Mouse (Mus musculus) bone marrow, adult 2 months (tissue): ENCODE data around the gene Cpne1. TPM values are rescaled to one million over a fixed set of nuclear protein-coding genes. Genes with fewer than 3 reads are reported as not detected.

Experiments used
- H3K27ac ChIP-seq: fragments of 200-500 bp; 2 replicates; pipeline ENCODE4 v1.5.1; 2012; ENCODE audit warnings: low read depth, mild to moderate bottlenecking, control low read depth, inconsistent platforms, low read length; ENCODE audit not compliant: control insufficient read depth, poor library complexity, insufficient read depth
- H3K4me1 ChIP-seq: fragments of 200-500 bp; 2 replicates; pipeline ENCODE4 v1.6.1; 2011; ENCODE audit warnings: low read length; ENCODE audit not compliant: control insufficient read depth, insufficient read depth
- H3K4me3 ChIP-seq: fragments of 200-500 bp; replicated peaks from 2 replicates; pipeline ENCODE3; 2011; ENCODE audit warnings: mild to moderate bottlenecking, low read depth, low read length, control low read depth; ENCODE audit not compliant: control insufficient read depth
- CTCF ChIP-seq: fragments of 200-500 bp; IDR thresholded peaks from 2 replicates; pipeline ENCODE4 v1.5.1; 2011; ENCODE audit warnings: low read length, control low read depth; ENCODE audit not compliant: control insufficient read depth, insufficient read depth
- POLR2A ChIP-seq: fragments of 200-500 bp; IDR thresholded peaks from 2 replicates; pipeline ENCODE4 v1.6.1; 2011; ENCODE audit warnings: low read depth, mild to moderate bottlenecking, control low read depth, low read length, borderline replicate concordance; ENCODE audit not compliant: control insufficient read depth
- WGBS: fragments of 180-500 bp; shearing (Covaris S2); methylation state at CpG from one replicate; pipeline ENCODE4 v1.1.7; 2018; 5-methylcytosine and 5-hydroxymethylcytosine counted together
- polyA plus RNA-seq: library from polyadenylated mRNA; stranded (reverse); fragments of >200 nt; gene quantifications from 2 replicates; pipeline ENCODE4 v1.2.4, GENCODE M21; 2011; ENCODE audit warnings: low replicate concordance; ENCODE audit not compliant: missing spikeins, insufficient read depth, insufficient read length

Gene Cpne1
- polyA plus RNA-seq, 1 experiment: 10.5 TPM

DNA sequence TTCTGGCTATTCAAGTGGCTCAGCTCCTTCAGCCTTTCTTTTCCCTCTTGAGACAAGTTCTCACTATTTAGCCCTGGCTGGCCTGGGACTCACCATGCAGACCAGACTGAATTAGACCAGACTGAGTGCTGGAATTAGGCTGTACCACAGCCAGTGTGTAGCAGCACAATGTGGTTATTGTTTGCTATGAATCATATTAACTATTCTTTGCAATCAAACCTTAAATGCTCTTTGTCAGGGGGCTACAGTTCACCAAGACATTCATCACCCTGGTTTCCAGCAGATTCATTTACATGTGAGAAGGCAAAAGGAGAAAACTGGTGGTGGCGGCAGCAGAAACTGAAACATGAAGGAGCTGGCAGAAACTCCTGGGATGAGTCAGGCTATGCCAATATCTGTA, 22.0 kb downstream of the Cpne1 start:
- peaks cover 2% of the 10 kb centered on the region; the same call in 1 of the 2 replicates for H3K4me1 ChIP-seq
- no peak for TF ChIP-seq POLR2A
- TF ChIP-seq CTCF: no peak
- H3K27ac ChIP-seq: no peak overlapping the region
- 94% methylated on average over 1 of the region's 1 CpGs for WGBS
- H3K4me3 ChIP-seq: no peak overlapping the region

DNA sequence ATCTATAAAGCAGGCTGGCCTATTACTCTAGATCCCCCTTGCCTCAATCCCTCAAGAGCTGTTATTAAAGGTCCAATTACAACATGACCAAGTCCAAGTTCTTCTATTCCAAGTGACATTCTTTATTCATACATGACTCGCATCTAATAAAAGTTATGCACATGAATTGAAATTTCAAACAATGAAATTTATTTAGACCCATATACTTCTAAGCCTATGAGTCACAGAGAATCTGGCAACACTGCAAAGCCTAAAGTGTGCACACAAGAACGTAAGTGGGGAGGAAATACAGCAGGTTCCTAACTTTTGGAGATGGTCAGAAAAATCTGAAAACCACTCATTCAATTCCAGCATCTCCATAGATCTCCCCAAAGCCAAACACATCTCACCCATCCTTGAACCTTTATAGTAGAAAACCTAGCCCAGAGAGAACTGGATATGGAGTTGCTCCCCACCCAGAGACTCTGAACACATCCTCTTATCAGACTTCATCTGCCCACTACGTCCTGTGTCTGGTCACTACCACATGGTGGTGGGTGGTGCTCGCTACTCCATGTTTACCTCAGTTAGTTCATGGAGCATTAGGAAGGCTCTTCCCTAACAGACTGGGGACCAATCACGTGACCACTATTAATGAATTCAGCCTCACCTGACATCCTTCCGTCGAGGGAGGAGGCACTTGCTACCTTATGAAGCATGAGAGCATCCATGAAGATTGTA, 24.2 kb downstream of the Cpne1 start:
- H3K4me3 ChIP-seq: no peak overlapping the region
- H3K27ac ChIP-seq: no peak overlapping the region
- TF ChIP-seq POLR2A: no peak
- TF ChIP-seq CTCF: no peak
- H3K4me1 ChIP-seq: peaks cover 2% of the 10 kb centered on the region; the same call in 1 of the 2 replicates
- WGBS: 70% methylated on average over 7 of the region's 7 CpGs

DNA sequence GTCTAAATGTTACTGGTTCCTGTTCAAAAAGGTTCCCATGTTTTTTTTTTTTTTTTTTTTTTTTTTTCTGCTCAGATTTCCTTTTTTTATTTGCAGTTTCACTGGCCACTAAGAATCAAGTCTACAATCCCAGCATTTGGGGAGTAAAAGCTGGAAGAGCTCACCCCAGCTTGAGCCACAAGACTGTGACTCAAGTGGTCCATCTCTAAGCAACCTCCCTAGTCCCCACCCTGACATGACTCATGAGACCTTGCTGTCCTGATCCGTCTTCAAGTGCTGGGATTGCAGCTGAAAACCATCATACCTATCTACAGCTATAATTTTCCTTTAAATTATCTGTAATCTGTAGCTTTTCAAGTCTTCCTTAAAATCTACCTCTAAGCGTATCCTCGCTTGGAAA, 27.2 kb downstream of the Cpne1 start:
- WGBS: 84% methylated on average over 3 of the region's 3 CpGs
- TF ChIP-seq CTCF: no peak
- no peak for TF ChIP-seq POLR2A
- H3K4me3 ChIP-seq: no peak overlapping the region
- no peak overlapping the region for H3K27ac ChIP-seq
- peaks cover 2% of the 10 kb centered on the region; the same call in 1 of the 2 replicates for H3K4me1 ChIP-seq

DNA sequence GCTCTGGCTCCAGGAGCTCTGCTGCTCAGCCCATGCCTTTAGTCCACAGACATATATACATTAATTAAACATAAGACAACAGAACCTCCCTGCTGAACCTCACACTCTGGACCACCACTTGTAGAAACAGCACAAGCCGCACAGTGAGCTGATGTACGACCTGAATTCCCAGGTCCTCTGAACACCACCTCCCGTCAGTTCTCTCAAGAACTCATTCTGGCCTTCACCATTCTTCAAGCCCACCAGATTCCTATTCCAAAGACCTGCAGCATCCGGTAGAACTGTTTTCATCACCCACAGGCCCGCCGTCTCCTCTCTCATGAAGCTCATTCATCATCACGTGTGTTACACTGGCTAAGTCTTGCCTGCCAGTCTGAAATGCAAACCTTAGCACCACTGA, 31.4 kb downstream of the Cpne1 start:
- no peak for TF ChIP-seq POLR2A
- no peak for TF ChIP-seq CTCF
- WGBS: 98% methylated on average over 7 of the region's 7 CpGs
- Histone ChIP-seq H3K27ac (no peak overlapping the region), H3K4me3 (no peak overlapping the region), H3K4me1 (no peaks in the 10 kb centered on the region)

DNA sequence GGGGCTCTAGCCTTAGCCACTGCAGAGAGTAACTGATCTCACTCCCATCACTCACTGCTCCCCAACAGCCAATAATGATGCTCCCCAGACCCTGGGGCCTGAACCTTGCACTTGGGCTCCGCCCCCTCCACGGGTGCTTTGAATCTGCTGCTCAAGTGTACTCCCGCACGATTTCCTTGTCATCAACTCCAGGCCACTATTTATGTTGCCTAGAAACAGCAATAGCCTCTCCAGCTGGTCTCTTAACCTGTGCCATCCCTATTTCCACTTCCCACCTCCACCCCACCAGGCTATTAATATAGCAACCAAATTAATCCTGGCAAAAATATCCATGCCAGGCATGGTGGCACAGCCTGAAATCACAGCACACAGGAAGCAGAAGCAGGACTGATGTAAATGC, 32.1 kb downstream of the Cpne1 start:
- Histone ChIP-seq H3K4me3 (no peak overlapping the region), H3K27ac (no peak overlapping the region), H3K4me1 (no peaks in the 10 kb centered on the region)
- TF ChIP-seq CTCF (no peak), POLR2A (no peak)
- WGBS: 64% methylated on average over 4 of the region's 4 CpGs

DNA sequence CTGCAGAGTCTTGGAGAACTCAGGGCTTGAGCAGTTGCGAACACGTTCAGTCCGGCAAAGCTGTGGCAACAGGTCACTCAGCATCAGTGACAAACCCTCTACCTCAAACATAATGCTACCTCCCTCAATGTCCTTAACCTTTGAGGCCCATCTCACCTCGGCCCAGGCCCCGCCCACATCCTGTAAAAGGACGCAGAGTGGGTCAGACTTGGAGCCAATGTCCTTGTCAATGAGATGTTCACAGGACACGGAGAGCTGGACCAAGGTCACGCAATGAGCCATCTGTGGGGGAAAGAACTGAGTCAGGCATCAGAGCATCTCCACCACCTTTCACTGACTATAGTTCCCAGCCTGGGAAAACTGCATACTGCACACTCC, 32.6 kb downstream of the Cpne1 start:
- WGBS: 85% methylated on average over 8 of the region's 8 CpGs
- Histone ChIP-seq H3K27ac (no peak overlapping the region), H3K4me1 (no peaks in the 10 kb centered on the region), H3K4me3 (no peak overlapping the region)
- TF ChIP-seq CTCF (no peak), POLR2A (no peak)

DNA sequence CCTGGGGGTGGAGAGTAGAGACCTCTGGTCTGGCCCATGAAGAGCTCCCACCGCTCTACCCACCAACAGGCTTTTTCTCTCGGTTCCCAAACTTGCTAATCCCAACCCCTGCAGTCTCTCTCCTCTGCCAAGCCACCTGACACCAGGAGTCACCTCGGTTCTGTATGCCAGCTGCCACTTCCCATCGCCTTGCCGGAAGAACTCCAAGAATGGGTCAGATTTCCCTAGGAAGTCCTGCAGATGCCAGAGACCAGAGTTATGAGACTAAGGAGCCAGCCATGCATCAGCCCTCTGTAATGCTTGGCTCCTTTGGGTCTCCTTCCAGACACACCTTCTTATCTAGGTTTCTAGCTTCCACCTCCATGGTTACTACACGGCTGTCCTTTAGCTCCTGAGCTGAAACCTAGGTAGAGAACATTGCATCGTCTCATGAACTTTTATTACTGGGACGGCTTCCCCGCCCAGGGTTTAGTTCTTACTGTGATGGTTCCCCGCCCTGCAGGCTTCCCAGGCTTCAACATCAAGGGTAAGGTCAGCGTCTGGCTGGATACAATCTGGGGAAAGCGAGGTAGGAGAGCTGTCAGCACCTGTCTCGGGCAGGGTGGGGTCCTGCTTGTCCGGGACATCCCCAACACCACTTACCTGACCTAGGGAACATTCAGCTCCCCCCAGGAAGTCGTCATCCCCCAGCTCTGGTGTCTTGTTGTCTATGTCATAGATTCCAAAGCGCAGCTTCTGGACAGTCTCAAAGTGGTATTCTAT, 33.2 kb downstream of the Cpne1 start:
- Histone ChIP-seq H3K4me1 (no peaks in the 10 kb centered on the region), H3K27ac (no peak overlapping the region), H3K4me3 (no peak overlapping the region)
- WGBS: 91% methylated on average over 16 of the region's 16 CpGs
- TF ChIP-seq POLR2A (no peak), CTCF (no peak)

DNA sequence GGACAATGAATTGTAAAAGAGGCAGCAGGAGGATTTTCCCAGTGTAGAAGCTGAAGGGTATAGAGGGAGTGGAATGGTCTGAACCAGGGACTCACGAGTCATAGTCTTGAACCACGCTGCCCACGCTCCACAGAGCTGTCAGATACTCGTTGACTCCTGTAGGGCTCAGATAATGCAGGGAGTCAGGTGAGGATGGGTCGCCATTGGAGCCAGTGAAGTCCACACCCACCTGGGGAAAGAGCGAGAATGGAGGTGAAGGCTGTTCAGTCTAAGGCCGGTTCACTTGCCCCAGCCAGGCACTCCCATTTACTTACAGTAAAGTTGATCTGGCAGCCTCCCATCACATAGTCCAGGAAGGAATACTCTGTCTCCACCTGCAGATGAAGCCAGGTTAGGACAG, 34.3 kb downstream of the Cpne1 start:
- WGBS: 89% methylated on average over 7 of the region's 7 CpGs
- H3K27ac ChIP-seq: no peak overlapping the region
- TF ChIP-seq CTCF (no peak), POLR2A (no peak)
- H3K4me3 ChIP-seq: no peak overlapping the region
- no peaks in the 10 kb centered on the region for H3K4me1 ChIP-seq
